Mouse (Mus musculus): ENCODE measurements at regions not wholly inside any gene's neighbourhood (a gene's known extent, or its start where the extent isn't known, plus 50 kb on each side); places are given as distances from the start of the nearest gene placed in this dataset.

DNA sequence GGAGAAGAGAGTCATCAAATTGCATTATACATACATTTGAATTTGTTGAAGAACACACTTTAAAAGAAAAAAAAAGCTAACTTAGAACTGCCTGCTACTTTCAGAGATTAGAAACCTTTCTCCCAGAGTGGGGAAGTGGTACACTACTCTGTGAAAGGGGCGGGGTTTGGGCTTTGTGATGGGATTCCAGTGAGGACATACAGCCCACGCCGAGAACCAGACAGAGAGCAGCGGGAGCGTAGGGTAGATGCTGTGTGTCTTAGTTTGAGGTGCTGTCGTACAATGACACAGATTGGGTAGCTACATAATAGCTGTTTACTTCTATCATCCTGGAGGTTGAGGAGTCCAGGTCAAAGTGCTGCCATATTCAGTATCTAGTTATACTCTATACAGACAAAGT, 136.5 kb upstream of the Serpine2 start:
- Histone ChIP-seq H3K36me3 (replicated peaks; ENCODE audit: control insufficient read depth, insufficient read depth, low read depth) (no peaks in the 10 kb centered on the region), H3K9me3 (ENCODE audit: control insufficient read depth, low read length) (no peaks in the 10 kb centered on the region), H3K4me1 (replicated peaks; ENCODE audit: control insufficient read depth in 2 of 2, insufficient read depth in 2 of 2, low read length in 1 of 2) (no peaks in the 10 kb centered on the region), H3K4me3 (ENCODE audit: insufficient read depth in 1 of 2, low read depth in 2 of 2, low read length in 2 of 2) (no peak overlapping the region), H3K9ac (replicated peaks) (no peak overlapping the region), H3K27me3 (ENCODE audit: control insufficient read depth, insufficient read depth, low read length) (no peaks in the 10 kb centered on the region), H3K4me2 (ENCODE audit: low read depth) (no peak overlapping the region), H3K27ac (no peak overlapping the region)
- DNase-seq (ENCODE audit: low read depth in 3 of 3, low spot score in 3 of 3): no peak
- 78% methylated on average over 6 of the region's 6 CpGs for WGBS (ENCODE audit: insufficient replicate concordance)
- TF ChIP-seq EP300 (IDR thresholded peaks at IDR 0.05; ENCODE audit: low read depth) (no peak), CTCF (IDR thresholded peaks at IDR 0.05; ENCODE audit: low read depth) (no peak)
- ATAC-seq (ENCODE audit: insufficient read depth): no peak

DNA sequence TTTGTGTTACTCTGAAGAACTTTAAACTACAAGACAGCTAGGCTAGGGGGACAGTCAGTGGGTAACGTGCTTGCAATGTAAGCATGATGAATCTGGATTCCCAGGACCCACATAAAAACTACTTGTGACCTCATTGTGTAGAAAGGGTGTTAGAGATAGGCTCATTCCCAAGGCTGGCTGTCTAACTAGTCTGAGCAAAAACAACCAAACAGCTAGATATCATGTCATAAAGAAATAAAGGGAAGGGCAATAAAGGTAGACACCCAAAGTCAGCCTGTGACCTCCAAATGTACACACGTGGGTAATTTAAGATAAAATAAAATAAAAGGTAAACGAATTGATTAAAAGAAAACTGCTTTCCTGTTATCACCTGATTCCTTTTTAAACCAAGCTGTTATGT, 123.7 kb upstream of the Serpine2 start:
- ATAC-seq (ENCODE audit: insufficient read depth) (no peak), DNase-seq (ENCODE audit: low read depth in 3 of 3, low spot score in 3 of 3) (no peak)
- Histone ChIP-seq H3K27ac (no peak overlapping the region), H3K4me2 (ENCODE audit: low read depth) (no peak overlapping the region), H3K9me3 (ENCODE audit: control insufficient read depth, low read length) (no peaks in the 10 kb centered on the region), H3K36me3 (replicated peaks; ENCODE audit: control insufficient read depth, insufficient read depth, low read depth) (no peaks in the 10 kb centered on the region), H3K4me1 (replicated peaks; ENCODE audit: control insufficient read depth in 2 of 2, insufficient read depth in 2 of 2, low read length in 1 of 2) (no peaks in the 10 kb centered on the region), H3K4me3 (ENCODE audit: insufficient read depth in 1 of 2, low read depth in 2 of 2, low read length in 2 of 2) (no peak overlapping the region), H3K9ac (replicated peaks) (no peak overlapping the region), H3K27me3 (ENCODE audit: control insufficient read depth, insufficient read depth, low read length) (no peaks in the 10 kb centered on the region)
- 39% methylated on average over 3 of the region's 3 CpGs for WGBS (ENCODE audit: insufficient replicate concordance)
- TF ChIP-seq EP300 (IDR thresholded peaks at IDR 0.05; ENCODE audit: low read depth) (no peak), CTCF (IDR thresholded peaks at IDR 0.05; ENCODE audit: low read depth) (no peak)

DNA sequence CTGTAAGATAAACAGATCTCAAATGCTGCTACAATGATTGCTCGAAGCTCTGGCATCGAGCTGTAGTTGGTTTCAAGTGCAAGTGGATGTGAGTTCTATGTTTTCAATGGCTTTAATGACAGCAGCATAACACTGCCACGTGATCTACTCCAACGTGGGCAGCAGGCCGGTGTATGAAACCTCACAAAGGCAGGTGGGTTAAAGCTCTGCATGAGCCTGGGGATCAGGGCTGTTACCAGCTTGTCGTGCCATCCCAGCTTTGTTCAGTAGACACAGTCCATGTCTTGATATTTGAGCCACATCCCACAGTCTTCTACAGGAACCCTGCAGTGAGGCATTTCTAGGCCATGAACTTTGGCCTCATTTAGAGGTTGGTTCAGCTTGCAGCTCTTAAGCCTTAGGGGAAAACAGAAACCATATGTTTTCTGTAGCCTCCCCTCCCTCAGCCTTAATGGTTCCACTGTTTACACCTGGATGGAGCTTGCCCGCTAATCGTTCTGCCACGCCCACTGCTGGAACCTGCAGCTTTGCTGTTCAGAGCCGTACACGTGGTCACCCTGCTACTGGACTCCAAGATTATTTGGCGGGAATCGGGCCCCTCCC, 121.8 kb upstream of the Serpine2 start:
- WGBS (ENCODE audit: insufficient replicate concordance): 66% methylated on average over 13 of the region's 13 CpGs
- Histone ChIP-seq H3K9ac (replicated peaks) (no peak overlapping the region), H3K27me3 (ENCODE audit: control insufficient read depth, insufficient read depth, low read length) (no peaks in the 10 kb centered on the region), H3K36me3 (replicated peaks; ENCODE audit: control insufficient read depth, insufficient read depth, low read depth) (no peaks in the 10 kb centered on the region), H3K4me1 (replicated peaks; ENCODE audit: control insufficient read depth in 2 of 2, insufficient read depth in 2 of 2, low read length in 1 of 2) (no peaks in the 10 kb centered on the region), H3K9me3 (ENCODE audit: control insufficient read depth, low read length) (no peaks in the 10 kb centered on the region), H3K27ac (no peak overlapping the region), H3K4me3 (ENCODE audit: insufficient read depth in 1 of 2, low read depth in 2 of 2, low read length in 2 of 2) (no peak overlapping the region), H3K4me2 (ENCODE audit: low read depth) (no peak overlapping the region)
- no peak for DNase-seq (ENCODE audit: low read depth in 3 of 3, low spot score in 3 of 3)
- ATAC-seq (ENCODE audit: insufficient read depth): no peak
- no peak for TF ChIP-seq EP300 (IDR thresholded peaks at IDR 0.05; ENCODE audit: low read depth)
- no peak for TF ChIP-seq CTCF (IDR thresholded peaks at IDR 0.05; ENCODE audit: low read depth)

DNA sequence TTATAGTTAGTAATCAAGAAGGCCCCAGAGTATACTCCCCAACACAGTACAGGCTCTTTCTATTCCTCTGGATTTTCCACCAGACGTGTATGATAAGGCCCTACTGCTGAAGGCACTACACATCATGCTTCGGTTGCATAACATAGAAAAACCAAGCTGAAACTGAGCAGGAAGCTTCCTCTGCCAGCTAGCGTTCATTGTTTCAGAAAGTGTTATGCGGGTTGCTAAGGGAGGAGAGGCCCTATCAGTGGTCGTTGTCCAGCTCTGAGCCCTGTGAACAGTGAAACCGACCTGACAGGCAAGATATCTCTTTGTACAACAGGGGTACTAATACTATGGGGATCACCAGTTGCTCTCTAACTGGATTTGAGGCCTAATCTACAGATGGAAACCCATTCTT, 118.9 kb upstream of the Serpine2 start:
- H3K27ac ChIP-seq: no peak overlapping the region
- ATAC-seq (ENCODE audit: insufficient read depth) (no peak), DNase-seq (ENCODE audit: low read depth in 3 of 3, low spot score in 3 of 3) (no peak)
- TF ChIP-seq EP300 (IDR thresholded peaks at IDR 0.05; ENCODE audit: low read depth) (no peak), CTCF (IDR thresholded peaks at IDR 0.05; ENCODE audit: low read depth) (no peak)
- H3K4me3 ChIP-seq (ENCODE audit: insufficient read depth in 1 of 2, low read depth in 2 of 2, low read length in 2 of 2): no peak overlapping the region
- H3K36me3 ChIP-seq (replicated peaks; ENCODE audit: control insufficient read depth, insufficient read depth, low read depth): no peaks in the 10 kb centered on the region
- WGBS (ENCODE audit: insufficient replicate concordance): 43% methylated on average over 6 of the region's 6 CpGs
- no peaks in the 10 kb centered on the region for H3K4me1 ChIP-seq (replicated peaks; ENCODE audit: control insufficient read depth in 2 of 2, insufficient read depth in 2 of 2, low read length in 1 of 2)
- H3K9me3 ChIP-seq (ENCODE audit: control insufficient read depth, low read length): no peaks in the 10 kb centered on the region
- H3K4me2 ChIP-seq (ENCODE audit: low read depth): no peak overlapping the region
- H3K9ac ChIP-seq (replicated peaks): no peak overlapping the region
- no peaks in the 10 kb centered on the region for H3K27me3 ChIP-seq (ENCODE audit: control insufficient read depth, insufficient read depth, low read length)

DNA sequence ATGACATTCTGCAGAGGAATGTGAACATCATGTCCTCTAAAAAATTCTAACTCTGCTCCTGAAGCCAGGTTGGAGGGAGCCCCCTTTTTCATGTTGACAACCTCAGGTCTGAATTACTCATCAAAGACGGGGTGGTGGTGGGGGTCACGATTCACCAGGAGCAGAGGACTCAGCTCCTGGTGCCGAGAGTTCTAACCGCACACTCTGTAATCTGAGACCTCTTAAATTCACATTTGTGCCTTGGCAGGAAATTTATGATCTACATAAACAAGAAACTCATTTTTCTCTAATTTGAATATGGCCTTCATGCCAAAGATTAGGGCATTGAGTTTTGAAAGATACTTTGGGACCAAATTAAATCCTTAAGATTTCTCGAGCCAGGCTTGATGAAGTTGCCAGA, 117.2 kb upstream of the Serpine2 start:
- no peak for DNase-seq (ENCODE audit: low read depth in 3 of 3, low spot score in 3 of 3)
- Histone ChIP-seq H3K4me3 (ENCODE audit: insufficient read depth in 1 of 2, low read depth in 2 of 2, low read length in 2 of 2) (no peak overlapping the region), H3K4me1 (replicated peaks; ENCODE audit: control insufficient read depth in 2 of 2, insufficient read depth in 2 of 2, low read length in 1 of 2) (no peaks in the 10 kb centered on the region), H3K9ac (replicated peaks) (no peak overlapping the region), H3K36me3 (replicated peaks; ENCODE audit: control insufficient read depth, insufficient read depth, low read depth) (no peaks in the 10 kb centered on the region), H3K27ac (no peak overlapping the region), H3K4me2 (ENCODE audit: low read depth) (no peak overlapping the region), H3K9me3 (ENCODE audit: control insufficient read depth, low read length) (no peaks in the 10 kb centered on the region), H3K27me3 (ENCODE audit: control insufficient read depth, insufficient read depth, low read length) (no peaks in the 10 kb centered on the region)
- no peak for TF ChIP-seq EP300 (IDR thresholded peaks at IDR 0.05; ENCODE audit: low read depth)
- no peak for TF ChIP-seq CTCF (IDR thresholded peaks at IDR 0.05; ENCODE audit: low read depth)
- WGBS (ENCODE audit: insufficient replicate concordance): 76% methylated on average over 5 of the region's 5 CpGs
- no peak for ATAC-seq (ENCODE audit: insufficient read depth)

Measured in liver, embryonic 14.5 days (tissue).